Mouse (Mus musculus): ENCODE data around the gene Psmd7.

DNA sequence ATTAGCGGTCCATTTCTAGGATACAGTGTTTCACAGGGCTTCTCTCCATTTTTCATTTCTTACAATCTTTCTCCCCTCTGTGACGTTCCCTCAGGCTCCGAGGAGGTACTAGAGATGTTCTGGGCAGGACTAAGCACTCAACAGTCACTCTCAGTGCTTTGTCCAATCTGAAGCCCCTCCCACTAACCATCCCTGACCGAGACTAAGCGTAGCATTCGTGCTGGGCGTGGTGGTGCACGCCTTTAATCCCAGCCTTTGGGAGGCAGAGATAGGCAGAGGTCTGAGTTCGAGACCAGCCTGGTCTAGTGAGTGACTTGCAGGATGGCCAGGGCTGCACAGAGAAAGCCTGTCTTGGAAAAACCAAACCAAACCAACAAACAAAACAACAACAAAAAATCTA is 11.4 kb upstream of the Psmd7 start:
- TF ChIP-seq GATA1 (IDR thresholded peaks at IDR 0.05; ENCODE audit: low read length) (no peak), TAL1 (IDR thresholded peaks at IDR 0.05; ENCODE audit: low read length) (no peak)

Data from erythroblast, embryonic 14.5 days (primary cell).